Mouse (Mus musculus) forebrain, embryonic 16.5 days (tissue): ENCODE data around the gene Lias. TPM values are rescaled to one million over a fixed set of nuclear protein-coding genes. Genes with fewer than 3 reads are reported as not detected.

Experiments used
- ATAC-seq: fragments of 200-750 bp; cut with Nextera tagmentation; 2 replicates; pipeline ENCODE4 v1.8.0; 2017; ENCODE audit warnings: mild to moderate bottlenecking, moderate library complexity
- H3K27ac ChIP-seq: fragments of 300-500 bp; sonication (generic); 2 replicates; pipeline ENCODE4 v1.5.1; 2014; ENCODE audit warnings: low read length, control low read depth
- H3K27me3 ChIP-seq: fragments of 300-500 bp; sonication (generic); replicated peaks from 2 replicates; pipeline ENCODE4 v1.6.1; 2014; ENCODE audit warnings: low read length; ENCODE audit not compliant: control insufficient read depth, insufficient read depth
- H3K36me3 ChIP-seq: fragments of 300-500 bp; sonication (generic); 2 replicates; pipeline ENCODE4 v1.6.1; 2014; ENCODE audit not compliant: control insufficient read depth, insufficient read depth
- H3K4me1 ChIP-seq: fragments of 300-500 bp; sonication (generic); replicated peaks from 2 replicates; pipeline ENCODE4 v1.6.1; 2014; ENCODE audit warnings: low read length; ENCODE audit not compliant: control insufficient read depth, insufficient read depth
- H3K4me2 ChIP-seq: fragments of 300-500 bp; sonication (generic); 2 replicates; pipeline ENCODE4 v1.6.1; 2014; ENCODE audit warnings: mild to moderate bottlenecking, low read length, control low read depth
- H3K4me3 ChIP-seq: fragments of 300-500 bp; sonication (generic); replicated peaks from 2 replicates; pipeline ENCODE4 v1.5.1; 2014; ENCODE audit warnings: mild to moderate bottlenecking, low read length, control low read depth
- H3K9ac ChIP-seq: fragments of 300-500 bp; sonication (generic); replicated peaks from 2 replicates; pipeline ENCODE4 v1.6.1; 2014; ENCODE audit warnings: low read depth, low read length, control low read depth
- H3K9me3 ChIP-seq: fragments of 300-500 bp; sonication (generic); 2 replicates; pipeline ENCODE4 v1.6.1; 2016; ENCODE audit warnings: low read length; ENCODE audit not compliant: control insufficient read depth
- WGBS: fragments of 180-500 bp; shearing (Covaris S2); extraction: QIAGEN DNeasy Blood & Tissue Kit; methylation state at CpG from one replicate; pipeline ENCODE4 v1.1.7; 2014; 5-methylcytosine and 5-hydroxymethylcytosine counted together
- polyA plus RNA-seq: library from polyadenylated mRNA; unstranded; fragments of >200 nt; fragmentation: Nextera tagmentation; extraction: Ambion mirVana; gene quantifications from 2 replicates; pipeline ENCODE4 v1.2.1, GENCODE M21; 2015

The Lias gene
- polyA plus RNA-seq: 61.9 and 67.1 TPM in 2 replicates

- ATAC-seq: peak; percentile 98
- no peaks in the 10 kb centered on the region for H3K27me3 ChIP-seq
- under 1% methylated on average over 83 of the region's 83 CpGs for WGBS
- peaks cover 20% of the 10 kb centered on the region; the same call in 1 of the 2 replicates for H3K36me3 ChIP-seq
- H3K4me2 ChIP-seq: peak within 1 kb of the TSS; percentile 91
- H3K4me1 ChIP-seq: peaks cover 20% of the 10 kb centered on the region
- H3K9ac ChIP-seq: peak within 1 kb of the TSS; percentile 76
- H3K9me3 ChIP-seq: no peaks in the 10 kb centered on the region
- H3K27ac ChIP-seq: peak within 1 kb of the TSS; percentile 91
- peak within 1 kb of the TSS; percentile 57 for H3K4me3 ChIP-seq
Measured at GRCm38 (mm10) chr5:65390648-65391644, at the start of gene Lias, which contains the start of gene Rpl9. Gene Lias, plus strand, starts transcription at chr5:65391497. Gene Rpl9, minus strand, starts transcription at chr5:65391444.

GRCm38 (mm10) chr5:65348168-65348567 is 43.1 kb upstream of the Lias start, which contains the start of gene Klb:
Gene Klb, plus strand, starts transcription at chr5:65348314.
- no peaks in the 10 kb centered on the region for H3K4me1 ChIP-seq
- ATAC-seq: no peak
- no peaks in the 10 kb centered on the region for H3K27me3 ChIP-seq
- H3K9ac ChIP-seq: no peak within 1 kb of the TSS
- no peak within 1 kb of the TSS for H3K4me3 ChIP-seq
- no peaks in the 10 kb centered on the region for H3K9me3 ChIP-seq
- 54% methylated on average over 15 of the region's 15 CpGs for WGBS
- no peak within 1 kb of the TSS for H3K4me2 ChIP-seq
- H3K36me3 ChIP-seq: no peaks in the 10 kb centered on the region
- H3K27ac ChIP-seq: no peak within 1 kb of the TSS

GRCm38 (mm10) chr5:65350508-65350907 is 40.8 kb upstream of the Lias start:
- no peak overlapping the region for H3K4me3 ChIP-seq
- no peaks in the 10 kb centered on the region for H3K4me1 ChIP-seq
- no peaks in the 10 kb centered on the region for H3K36me3 ChIP-seq
- no peaks in the 10 kb centered on the region for H3K27me3 ChIP-seq
- peaks cover 3% of the 10 kb centered on the region; the same call in 1 of the 2 replicates for H3K9me3 ChIP-seq
- ATAC-seq: no peak
- no peak overlapping the region for H3K27ac ChIP-seq
- WGBS: 77% methylated on average over 10 of the region's 10 CpGs
- no peak overlapping the region for H3K9ac ChIP-seq
- H3K4me2 ChIP-seq: no peak overlapping the region

- no peak overlapping the region for H3K4me3 ChIP-seq
- 89% methylated on average over 3 of the region's 3 CpGs for WGBS
- H3K9ac ChIP-seq: no peak overlapping the region
- peaks cover 3% of the 10 kb centered on the region; the same call in 1 of the 2 replicates for H3K9me3 ChIP-seq
- no peaks in the 10 kb centered on the region for H3K36me3 ChIP-seq
- no peaks in the 10 kb centered on the region for H3K27me3 ChIP-seq
- no peaks in the 10 kb centered on the region for H3K4me1 ChIP-seq
- H3K4me2 ChIP-seq: no peak overlapping the region
- no peak overlapping the region for H3K27ac ChIP-seq
- ATAC-seq: no peak
Measured at GRCm38 (mm10) chr5:65354097-65354496, 37.2 kb upstream of the Lias start.

- no peaks in the 10 kb centered on the region for H3K4me1 ChIP-seq
- H3K9me3 ChIP-seq: peaks cover 3% of the 10 kb centered on the region; the same call in 1 of the 2 replicates
- H3K36me3 ChIP-seq: no peaks in the 10 kb centered on the region
- no peak overlapping the region for H3K9ac ChIP-seq
- no peak for ATAC-seq
- H3K27ac ChIP-seq: no peak overlapping the region
- no peaks in the 10 kb centered on the region for H3K27me3 ChIP-seq
- H3K4me2 ChIP-seq: no peak overlapping the region
- 79% methylated on average over 5 of the region's 5 CpGs for WGBS
- H3K4me3 ChIP-seq: no peak overlapping the region
Measured at GRCm38 (mm10) chr5:65354985-65355384, 36.3 kb upstream of the Lias start.

- no peak for ATAC-seq
- Histone ChIP-seq H3K27ac (no peak overlapping the region), H3K9ac (no peak overlapping the region), H3K27me3 (no peaks in the 10 kb centered on the region), H3K9me3 (peaks cover 3% of the 10 kb centered on the region; the same call in 1 of the 2 replicates), H3K4me2 (no peak overlapping the region), H3K36me3 (no peaks in the 10 kb centered on the region), H3K4me1 (no peaks in the 10 kb centered on the region), H3K4me3 (no peak overlapping the region)
- 78% methylated on average over 6 of the region's 6 CpGs for WGBS
Measured at GRCm38 (mm10) chr5:65356851-65357250, 34.4 kb upstream of the Lias start.

- no peak overlapping the region for H3K4me3 ChIP-seq
- no peaks in the 10 kb centered on the region for H3K27me3 ChIP-seq
- no peak overlapping the region for H3K9ac ChIP-seq
- no peak overlapping the region for H3K4me2 ChIP-seq
- H3K9me3 ChIP-seq: peaks cover 3% of the 10 kb centered on the region; the same call in 1 of the 2 replicates
- WGBS: 88% methylated on average over 3 of the region's 3 CpGs
- H3K27ac ChIP-seq: no peak overlapping the region
- no peaks in the 10 kb centered on the region for H3K36me3 ChIP-seq
- no peaks in the 10 kb centered on the region for H3K4me1 ChIP-seq
- no peak for ATAC-seq
Measured at GRCm38 (mm10) chr5:65357771-65358170, 33.5 kb upstream of the Lias start.

GRCm38 (mm10) chr5:65367837-65368236 is 23.5 kb upstream of the Lias start:
- H3K27ac ChIP-seq: no peak overlapping the region
- no peak overlapping the region for H3K4me3 ChIP-seq
- no peaks in the 10 kb centered on the region for H3K9me3 ChIP-seq
- 96% methylated on average over 11 of the region's 11 CpGs for WGBS
- H3K4me1 ChIP-seq: no peaks in the 10 kb centered on the region
- no peak overlapping the region for H3K9ac ChIP-seq
- no peak for ATAC-seq
- no peak overlapping the region for H3K4me2 ChIP-seq
- no peaks in the 10 kb centered on the region for H3K27me3 ChIP-seq
- H3K36me3 ChIP-seq: no peaks in the 10 kb centered on the region

GRCm38 (mm10) chr5:65371551-65371950 is 19.7 kb upstream of the Lias start:
- 97% methylated on average over 7 of the region's 7 CpGs for WGBS
- no peak for ATAC-seq

More at GRCm38 (mm10) chr5:65371551-65371950, 19.7 kb upstream of the Lias start:
- H3K36me3 ChIP-seq: no peaks in the 10 kb centered on the region
- no peak overlapping the region for H3K27ac ChIP-seq
- H3K27me3 ChIP-seq: no peaks in the 10 kb centered on the region
- H3K9ac ChIP-seq: no peak overlapping the region
- H3K9me3 ChIP-seq: no peaks in the 10 kb centered on the region
- H3K4me2 ChIP-seq: no peak overlapping the region
- no peak overlapping the region for H3K4me3 ChIP-seq
- no peaks in the 10 kb centered on the region for H3K4me1 ChIP-seq
